Mouse (Mus musculus) liver, embryonic 11.5 days (tissue): ENCODE measurements around the gene Dock2. TPM values are rescaled to one million over a fixed set of nuclear protein-coding genes. Genes with fewer than 3 reads are reported as not detected.

Source experiments
- ATAC-seq: fragments of 200-750 bp; cut with Nextera tagmentation; replicated peaks from 2 replicates; pipeline ENCODE4 v1.8.0; 2017; ENCODE audit warnings: moderate number of reproducible peaks, mild to moderate bottlenecking, moderate TSS enrichment, moderate library complexity; ENCODE audit not compliant: low FRiP score
- DNase-seq: peaks from one replicate; pipeline ENCODE4 v3.0.0-alpha.2; 2017; ENCODE audit warnings: low spot score
- H3K27ac ChIP-seq: fragments of 300-500 bp; sonication (generic); 2 replicates; pipeline ENCODE4 v1.5.1; 2014; ENCODE audit warnings: mild to moderate bottlenecking, low read depth, low read length, control low read depth
- H3K27me3 ChIP-seq: fragments of 300-500 bp; sonication (generic); replicated peaks from 2 replicates; pipeline ENCODE4 v1.6.1; 2014; ENCODE audit warnings: low read length, mixed read lengths; ENCODE audit not compliant: control insufficient read depth, insufficient read depth
- H3K36me3 ChIP-seq: fragments of 300-500 bp; sonication (generic); 2 replicates; pipeline ENCODE4 v1.6.1; 2014; ENCODE audit warnings: mild to moderate bottlenecking, low read length, moderate library complexity, mixed read lengths; ENCODE audit not compliant: control insufficient read depth, insufficient read depth
- H3K4me1 ChIP-seq: fragments of 300-500 bp; sonication (generic); replicated peaks from 2 replicates; pipeline ENCODE4 v1.6.1; 2014; ENCODE audit warnings: low read length, mixed read lengths; ENCODE audit not compliant: control insufficient read depth, insufficient read depth
- H3K4me2 ChIP-seq: fragments of 300-500 bp; sonication (generic); 2 replicates; pipeline ENCODE4 v1.6.1; 2014; ENCODE audit warnings: mild to moderate bottlenecking, control low read depth, moderate library complexity
- H3K4me3 ChIP-seq: fragments of 300-500 bp; sonication (generic); 2 replicates; pipeline ENCODE4 v1.5.1; 2014; ENCODE audit warnings: low read depth, low read length, control low read depth
- H3K9ac ChIP-seq: fragments of 300-500 bp; sonication (generic); 2 replicates; pipeline ENCODE4 v1.6.1; 2014; ENCODE audit warnings: low read depth, low read length, control low read depth
- H3K9me3 ChIP-seq: fragments of 300-500 bp; sonication (generic); 2 replicates; pipeline ENCODE4 v1.6.1; 2016; ENCODE audit warnings: low read length, inconsistent platforms, mixed read lengths; ENCODE audit not compliant: control insufficient read depth
- WGBS: fragments of 180-500 bp; shearing (Covaris S2); extraction: QIAGEN DNeasy Blood & Tissue Kit; methylation state at CpG from one replicate; pipeline ENCODE4 v1.1.7; 2014; 5-methylcytosine and 5-hydroxymethylcytosine counted together
- polyA plus RNA-seq: library from polyadenylated mRNA; unstranded; fragments of >200 nt; fragmentation: Nextera tagmentation; extraction: Ambion mirVana; gene quantifications from 2 replicates; pipeline ENCODE4 v1.2.1, GENCODE M21; 2014

Dock2 gene
- polyA plus RNA-seq, 1 experiment from 2014 or later: 6.6 TPM

DNA sequence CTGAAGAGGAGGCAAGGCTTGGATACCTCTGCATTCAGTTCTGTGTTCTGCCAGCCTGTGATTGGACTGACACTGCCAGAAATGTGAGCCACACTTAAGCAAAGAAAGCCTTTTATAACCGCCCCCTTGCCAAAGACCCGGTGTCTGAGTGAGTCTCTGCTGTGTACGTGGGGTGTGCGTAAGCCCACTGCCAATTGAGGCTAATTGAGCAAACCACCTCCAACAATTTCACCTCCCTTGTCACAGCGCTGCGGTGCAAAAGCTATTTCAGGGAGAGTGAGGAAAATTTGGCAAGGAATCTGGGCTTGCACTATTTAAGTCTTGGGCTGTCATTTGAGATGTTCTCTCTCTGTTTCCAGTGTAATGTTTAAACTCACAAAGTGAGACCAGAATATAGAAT lies 362.6 kb downstream of the Dock2 start:
- Histone ChIP-seq H3K27me3 (no peaks in the 10 kb centered on the region), H3K27ac (no peak overlapping the region), H3K4me3 (no peak overlapping the region), H3K4me2 (no peak overlapping the region), H3K36me3 (no peaks in the 10 kb centered on the region), H3K9me3 (no peaks in the 10 kb centered on the region), H3K4me1 (no peaks in the 10 kb centered on the region), H3K9ac (no peak overlapping the region)
- 89% methylated on average over 6 of the region's 6 CpGs for WGBS
- no peak for ATAC-seq
- no peak for DNase-seq

GRCm38 (mm10) chr11:34416619-34416979 lies 367.1 kb downstream of the Dock2 start:
- 80% methylated on average over 3 of the region's 3 CpGs for WGBS
- ATAC-seq: no peak

GRCm38 (mm10) chr11:34415884-34416618 lies 367.6 kb downstream of the Dock2 start:
- 70% methylated on average over 9 of the region's 9 CpGs for WGBS
- no peak for DNase-seq

More at GRCm38 (mm10) chr11:34416619-34416979, 367.1 kb downstream of the Dock2 start:
- Histone ChIP-seq H3K4me2 (no peak overlapping the region), H3K9ac (no peak overlapping the region), H3K27me3 (no peaks in the 10 kb centered on the region), H3K4me3 (no peak overlapping the region), H3K36me3 (no peaks in the 10 kb centered on the region), H3K9me3 (no peaks in the 10 kb centered on the region), H3K4me1 (no peaks in the 10 kb centered on the region), H3K27ac (no peak overlapping the region)
- no peak for DNase-seq

DNA sequence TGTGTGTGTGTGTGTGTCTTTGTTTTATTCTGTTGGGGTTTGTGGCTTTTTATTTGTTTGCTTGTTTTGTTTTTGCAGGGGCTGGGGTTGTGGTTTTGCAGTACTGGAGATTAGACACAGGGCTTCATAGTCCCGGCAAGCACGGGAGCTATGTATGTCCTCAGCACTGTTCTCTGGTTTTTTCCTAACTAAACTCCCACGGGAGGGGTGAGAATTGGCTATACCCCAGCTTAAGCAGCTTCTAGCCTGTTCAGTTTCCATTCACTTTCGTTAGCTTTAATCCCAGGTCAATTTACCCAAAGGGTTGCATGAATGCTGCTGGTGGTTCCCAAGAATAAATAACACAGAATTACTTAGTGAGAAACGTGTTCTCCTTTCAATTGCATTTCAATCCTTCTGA lies 376.8 kb downstream of the Dock2 start:
- Histone ChIP-seq H3K27me3 (no peaks in the 10 kb centered on the region), H3K4me1 (no peaks in the 10 kb centered on the region), H3K9me3 (no peaks in the 10 kb centered on the region), H3K9ac (no peak overlapping the region), H3K4me3 (no peak overlapping the region), H3K27ac (no peak overlapping the region), H3K36me3 (no peaks in the 10 kb centered on the region), H3K4me2 (no peak overlapping the region)
- 54% methylated on average over 5 of the region's 5 CpGs for WGBS
- no peak for DNase-seq
- ATAC-seq: no peak

More at GRCm38 (mm10) chr11:34415884-34416618, 367.6 kb downstream of the Dock2 start:
- Histone ChIP-seq H3K27ac (no peak overlapping the region), H3K9ac (no peak overlapping the region), H3K36me3 (no peaks in the 10 kb centered on the region), H3K4me2 (no peak overlapping the region), H3K9me3 (no peaks in the 10 kb centered on the region), H3K4me3 (no peak overlapping the region), H3K4me1 (no peaks in the 10 kb centered on the region), H3K27me3 (no peaks in the 10 kb centered on the region)
- ATAC-seq: no peak

DNA sequence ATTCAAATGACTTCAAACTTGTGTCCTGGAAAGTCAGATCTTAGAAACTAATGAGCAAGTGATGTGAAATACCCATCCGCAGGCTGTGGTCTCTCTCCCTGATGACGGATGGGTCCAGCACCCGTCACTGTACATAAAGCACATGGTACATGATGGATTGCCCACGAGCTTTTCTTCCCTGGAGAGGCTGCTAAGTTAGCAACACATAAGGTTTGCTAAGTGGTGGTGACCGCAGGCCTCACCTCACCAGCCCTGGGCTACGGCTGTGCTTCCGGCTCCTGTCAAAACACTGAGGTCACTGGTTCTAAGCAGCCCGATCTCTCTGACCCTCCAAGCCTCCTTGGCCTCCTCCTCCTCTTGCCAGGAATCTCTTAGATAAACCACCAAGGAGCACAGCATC lies 377.4 kb downstream of the Dock2 start:
- WGBS: 61% methylated on average over 8 of the region's 8 CpGs
- no peak overlapping the region for H3K27ac ChIP-seq
- no peak overlapping the region for H3K9ac ChIP-seq
- H3K4me1 ChIP-seq: no peaks in the 10 kb centered on the region
- no peaks in the 10 kb centered on the region for H3K27me3 ChIP-seq
- no peaks in the 10 kb centered on the region for H3K9me3 ChIP-seq
- no peak overlapping the region for H3K4me3 ChIP-seq
- DNase-seq (no peak), ATAC-seq (no peak)
- no peaks in the 10 kb centered on the region for H3K36me3 ChIP-seq
- H3K4me2 ChIP-seq: no peak overlapping the region

- Histone ChIP-seq H3K36me3 (no peaks in the 10 kb centered on the region), H3K4me1 (no peaks in the 10 kb centered on the region), H3K4me3 (no peak overlapping the region), H3K27ac (no peak overlapping the region), H3K9ac (no peak overlapping the region), H3K4me2 (no peak overlapping the region), H3K27me3 (no peaks in the 10 kb centered on the region), H3K9me3 (no peaks in the 10 kb centered on the region)
- 89% methylated on average over 1 of the region's 1 CpGs for WGBS
- DNase-seq: no peak
- ATAC-seq: no peak
Measured at GRCm38 (mm10) chr11:34405311-34405710, 378.4 kb downstream of the Dock2 start.

GRCm38 (mm10) chr11:34401343-34401742 lies 382.3 kb downstream of the Dock2 start:
- Histone ChIP-seq H3K4me2 (no peak overlapping the region), H3K4me1 (no peaks in the 10 kb centered on the region), H3K36me3 (no peaks in the 10 kb centered on the region), H3K4me3 (no peak overlapping the region), H3K27me3 (no peaks in the 10 kb centered on the region), H3K9me3 (no peaks in the 10 kb centered on the region), H3K9ac (no peak overlapping the region), H3K27ac (no peak overlapping the region)
- WGBS: 88% methylated on average over 8 of the region's 8 CpGs
- DNase-seq: no peak
- no peak for ATAC-seq

DNA sequence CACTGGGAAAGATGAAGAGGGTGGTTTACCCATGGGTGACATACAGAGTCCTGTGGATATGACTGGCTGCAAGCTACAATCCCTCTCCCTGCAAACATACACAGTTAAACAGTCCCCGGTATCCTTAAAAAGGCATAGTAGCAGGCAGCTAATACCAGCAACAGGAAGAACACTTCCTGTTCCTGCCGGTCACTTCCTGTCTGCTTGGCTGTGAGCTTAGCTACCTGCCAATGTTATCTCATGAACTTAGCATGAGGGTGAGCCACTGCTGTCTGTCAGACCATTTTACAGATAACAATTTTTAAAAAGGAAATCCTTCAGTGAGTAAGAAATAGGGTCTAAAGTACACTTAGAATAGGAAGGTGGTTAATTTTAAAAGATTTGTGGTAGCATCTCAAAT lies 385.1 kb downstream of the Dock2 start:
- H3K27me3 ChIP-seq: no peaks in the 10 kb centered on the region
- H3K4me2 ChIP-seq: no peak overlapping the region
- H3K27ac ChIP-seq: no peak overlapping the region
- H3K36me3 ChIP-seq: no peaks in the 10 kb centered on the region
- H3K4me3 ChIP-seq: no peak overlapping the region
- no peak for DNase-seq
- 35% methylated on average over 2 of the region's 2 CpGs for WGBS
- no peaks in the 10 kb centered on the region for H3K9me3 ChIP-seq
- H3K9ac ChIP-seq: no peak overlapping the region
- H3K4me1 ChIP-seq: no peaks in the 10 kb centered on the region
- ATAC-seq: no peak

- H3K9ac ChIP-seq: no peak overlapping the region
- no peak overlapping the region for H3K4me3 ChIP-seq
- no peak for ATAC-seq
- no peak overlapping the region for H3K4me2 ChIP-seq
- no peaks in the 10 kb centered on the region for H3K9me3 ChIP-seq
- H3K27ac ChIP-seq: no peak overlapping the region
- H3K4me1 ChIP-seq: no peaks in the 10 kb centered on the region
- DNase-seq: no peak
- H3K27me3 ChIP-seq: no peaks in the 10 kb centered on the region
- H3K36me3 ChIP-seq: no peaks in the 10 kb centered on the region
- WGBS: 75% methylated on average over 5 of the region's 5 CpGs
Measured at GRCm38 (mm10) chr11:34397661-34398060, 386.0 kb downstream of the Dock2 start.
